Mouse (Mus musculus) G1E (cell line): Measurements from ENCODE around the gene B430306N03Rik.

Experiments used
- CTCF ChIP-seq: IDR thresholded peaks from 2 replicates; pipeline ENCODE4 v1.5.1; 2012; ENCODE audit warnings: low read depth, low read length, inconsistent platforms, mixed read lengths
- GATA1 ChIP-seq: IDR thresholded peaks from 2 replicates; pipeline ENCODE4 v1.6.1; 2012; ENCODE audit warnings: borderline replicate concordance, low read length, inconsistent platforms, mixed read lengths
- POLR2AphosphoS5 ChIP-seq: IDR thresholded peaks from 2 replicates; pipeline ENCODE4 v1.6.1; 2012; ENCODE audit warnings: low read depth, low read length, inconsistent platforms; ENCODE audit not compliant: insufficient replicate concordance
- TAL1 ChIP-seq: conservative IDR thresholded peaks from 2 replicates; pipeline ENCODE4 v1.6.1; 2012; ENCODE audit warnings: low read depth, low read length, inconsistent platforms, mixed read lengths

DNA sequence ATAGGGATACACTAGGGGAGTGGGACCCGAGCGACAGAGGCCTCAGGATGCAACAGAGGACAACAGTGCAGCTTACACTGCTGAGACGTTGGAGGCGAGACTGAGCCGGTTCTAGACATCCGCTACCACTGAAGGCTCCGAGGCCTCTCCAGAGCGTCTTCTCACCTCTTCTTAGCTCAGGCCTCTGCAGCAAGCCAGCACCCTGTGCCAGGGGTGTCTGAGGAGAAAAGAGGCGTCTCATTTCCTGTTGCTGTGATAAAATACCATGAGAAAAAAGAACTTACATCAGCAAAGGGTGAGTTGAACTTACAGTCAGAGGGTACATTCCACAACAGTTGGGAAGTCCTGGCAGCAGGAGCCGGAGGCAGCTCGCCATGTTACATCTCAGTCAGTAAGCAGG lies 9.7 kb downstream of the B430306N03Rik start:
- TF ChIP-seq CTCF (no peak), GATA1 (no peak), POLR2AphosphoS5 (no peak), TAL1 (no peak)
